8 mouse cellular contexts compared by ENCODE assay signal in genomic region chr2:152736748-152737147, GRCm38 (mm10). TPM values are rescaled to one million over a fixed set of nuclear protein-coding genes. Genes with fewer than 3 reads are reported as not detected.
A peak's percentile ranks its signal among the peaks of the same experiment; 100 is the strongest.
DNase-seq lines count a peak whose midpoint lies in the region; ATAC-seq lines count a peak whose summit lies in the region.

No protein-coding gene starts in this region.

- peak overlapping the region; percentile 83 for H3K4me2 ChIP-seq in neural tube, embryonic 11.5 days (ENCODE audit: low read depth)
- peak overlapping the region; percentile 92 for H3K4me2 ChIP-seq in forebrain, embryonic 13.5 days
- peak overlapping the region; percentile 91 for H3K4me2 ChIP-seq in midbrain, embryonic 11.5 days

- ATAC-seq in neural tube, embryonic 11.5 days (ENCODE audit: insufficient read depth, low FRiP score, low TSS enrichment), result no peak
- ATAC-seq in forebrain, embryonic 13.5 days, result no peak
- no peak for ATAC-seq in midbrain, embryonic 11.5 days (ENCODE audit: low FRiP score)

- peak overlapping the region; percentile 84 for H3K9ac ChIP-seq in neural tube, embryonic 11.5 days (ENCODE audit: low read length)
- H3K9ac ChIP-seq in forebrain, embryonic 13.5 days, result peak overlapping the region; percentile 70
- peak overlapping the region; percentile 89 for H3K9ac ChIP-seq in midbrain, embryonic 11.5 days (ENCODE audit: low read length)

- H3K36me3 ChIP-seq in neural tube, embryonic 11.5 days (ENCODE audit: control insufficient read depth, insufficient read depth, low read length), result no peaks in the 10 kb centered on the region
- H3K36me3 ChIP-seq in forebrain, embryonic 13.5 days (ENCODE audit: poor library complexity, severe bottlenecking), result no peaks in the 10 kb centered on the region
- no peaks in the 10 kb centered on the region for H3K36me3 ChIP-seq in midbrain, embryonic 11.5 days (ENCODE audit: control insufficient read depth, insufficient read depth, low read length)

- no peaks in the 10 kb centered on the region for H3K27me3 ChIP-seq in neural tube, embryonic 11.5 days (ENCODE audit: control insufficient read depth, insufficient read depth, low read length)
- H3K27me3 ChIP-seq in forebrain, embryonic 13.5 days, result peaks cover 15% of the 10 kb centered on the region
- H3K27me3 ChIP-seq in midbrain, embryonic 11.5 days (ENCODE audit: control insufficient read depth, insufficient read depth, low read length), result no peaks in the 10 kb centered on the region

- WGBS in neural tube, embryonic 11.5 days, result under 1% methylated on average over 22 of the region's 22 CpGs
- WGBS in forebrain, embryonic 13.5 days, result under 1% methylated on average over 22 of the region's 22 CpGs
- under 1% methylated on average over 22 of the region's 22 CpGs for WGBS in midbrain, embryonic 11.5 days

- DNase-seq in neural tube, embryonic 11.5 days (ENCODE audit: low spot score), result peak; percentile 58
- no peak for DNase-seq in neural tube, embryonic 10.5 days (ENCODE audit: extremely low spot score, low spot score)
- DNase-seq in adrenal gland, postnatal 36 days, result peak; percentile 44 to 53
- DNase-seq in kidney, adult 9 months, result peak; percentile 38
- DNase-seq in midbrain, embryonic 11.5 days (ENCODE audit: low spot score, missing footprints), result peak; percentile 94
- DNase-seq in thymus, postnatal 25 days, result no peak
- DNase-seq in right cerebral cortex, adult 18-20 months, result no peak

- H3K9me3 ChIP-seq in neural tube, embryonic 11.5 days (ENCODE audit: control insufficient read depth, low read length), result no peaks in the 10 kb centered on the region
- no peaks in the 10 kb centered on the region for H3K9me3 ChIP-seq in forebrain, embryonic 13.5 days (replicated peaks)
- H3K9me3 ChIP-seq in midbrain, embryonic 11.5 days (ENCODE audit: control insufficient read depth, low read length), result no peaks in the 10 kb centered on the region

- H3K27ac ChIP-seq in neural tube, embryonic 11.5 days (ENCODE audit: low read depth, low read length), result peak overlapping the region; percentile 89
- peak overlapping the region; percentile 48; the same call in 1 of the 2 replicates for H3K27ac ChIP-seq in forebrain, embryonic 13.5 days
- H3K27ac ChIP-seq in midbrain, embryonic 11.5 days (ENCODE audit: low read depth, low read length), result peak overlapping the region; percentile 76

- peaks cover 41% of the 10 kb centered on the region for H3K4me1 ChIP-seq in neural tube, embryonic 11.5 days (ENCODE audit: control insufficient read depth, insufficient read depth, low read length)
- peaks cover 62% of the 10 kb centered on the region for H3K4me1 ChIP-seq in forebrain, embryonic 13.5 days
- peaks cover 48% of the 10 kb centered on the region for H3K4me1 ChIP-seq in midbrain, embryonic 11.5 days (ENCODE audit: control insufficient read depth, insufficient read depth, low read length)

- peak overlapping the region; percentile 82 for H3K4me3 ChIP-seq in neural tube, embryonic 11.5 days (ENCODE audit: low read depth, low read length)
- peak overlapping the region; percentile 53 for H3K4me3 ChIP-seq in forebrain, embryonic 13.5 days
- H3K4me3 ChIP-seq in midbrain, embryonic 11.5 days (ENCODE audit: low read depth, low read length), result peak overlapping the region; percentile 68

RNA-seq across cellular contexts. Expression of gene Id1, which starts 0.7 kb away (rescaled TPM):
- polyA plus RNA-seq in neural tube, embryonic 11.5 days (2014; fragmentation: Nextera tagmentation; extraction: Ambion mirVana), result 116 and 129 TPM in 2 replicates
- total RNA-seq in adrenal gland, postnatal 36 days (2021), result 100 to 1,000 TPM in 1 of 2 experiments, 10 to 100 TPM in 1; 68.4 to 105 TPM
- polyA plus RNA-seq in forebrain, embryonic 13.5 days (2015; fragmentation: Nextera tagmentation; extraction: Ambion mirVana), result 25.8 and 26.1 TPM in 2 replicates
- polyA plus RNA-seq in midbrain, embryonic 11.5 days (2014; fragmentation: Nextera tagmentation; extraction: Ambion mirVana), result 66.0 and 70.7 TPM in 2 replicates

RNA-seq across cellular contexts. Expression of gene Cox4i2, which starts 17.2 kb away (rescaled TPM):
- polyA plus RNA-seq in neural tube, embryonic 11.5 days (2014; fragmentation: Nextera tagmentation; extraction: Ambion mirVana), result 3.5 and 4.6 TPM in 2 replicates
- total RNA-seq in adrenal gland, postnatal 36 days (2021), result 1 to 10 TPM; 3.0 to 4.0 TPM
- polyA plus RNA-seq in forebrain, embryonic 13.5 days (2015; fragmentation: Nextera tagmentation; extraction: Ambion mirVana), result 4.4 and 4.8 TPM in 2 replicates
- polyA plus RNA-seq in midbrain, embryonic 11.5 days (2014; fragmentation: Nextera tagmentation; extraction: Ambion mirVana), result 2.8 and 3.7 TPM in 2 replicates

RNA-seq across cellular contexts. Expression of gene Mcts2, which starts 49.9 kb away (rescaled TPM):
- 39.1 and 40.6 TPM in 2 replicates for polyA plus RNA-seq in neural tube, embryonic 11.5 days (2014; fragmentation: Nextera tagmentation; extraction: Ambion mirVana)
- 10 to 100 TPM; 27.2 to 31.7 TPM for total RNA-seq in adrenal gland, postnatal 36 days (2021)
- polyA plus RNA-seq in forebrain, embryonic 13.5 days (2015; fragmentation: Nextera tagmentation; extraction: Ambion mirVana), result 40.0 and 42.2 TPM in 2 replicates
- 43.4 and 48.6 TPM in 2 replicates for polyA plus RNA-seq in midbrain, embryonic 11.5 days (2014; fragmentation: Nextera tagmentation; extraction: Ambion mirVana)

Comparison
In these comparisons a context has a peak if more than half of its experiments do, and no peak if none do; other contexts are left out.
1. DNase-seq: peak in neural tube, embryonic 11.5 days (single experiment), adrenal gland, postnatal 36 days (2 of 2), kidney, adult 9 months (single experiment) and midbrain, embryonic 11.5 days (single experiment); none in neural tube, embryonic 10.5 days (single experiment), thymus, postnatal 25 days (single experiment) and right cerebral cortex, adult 18-20 months (single experiment).
2. Peak in every context shown above with its lines, with median percentiles within 50 percentile points of each other: H3K27ac ChIP-seq, H3K4me2 ChIP-seq, H3K4me3 ChIP-seq and H3K9ac ChIP-seq.